Mouse (Mus musculus): ENCODE data around the gene Epb41l2.

DNA sequence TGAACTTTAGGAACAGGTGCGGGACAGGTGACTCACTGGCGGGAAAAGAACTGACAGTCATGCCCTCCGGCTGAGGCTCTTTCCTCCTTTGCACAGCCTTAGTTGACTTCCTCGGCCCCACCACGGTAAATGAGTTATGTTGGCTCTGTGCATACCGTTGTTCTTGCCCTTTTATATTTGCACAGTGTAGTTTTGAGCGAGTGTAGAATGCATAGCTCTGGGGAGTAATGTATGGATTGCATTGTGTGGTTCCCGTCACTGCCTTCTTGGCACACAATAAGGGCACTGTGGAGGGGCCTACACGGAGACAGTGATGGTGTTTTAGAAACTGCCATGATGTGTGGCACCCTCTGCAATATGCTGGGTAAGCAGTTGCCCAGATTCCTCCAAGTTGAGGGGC lies 93.6 kb downstream of the Epb41l2 start:
- no peak for TF ChIP-seq POLR2A (IDR thresholded peaks at IDR 0.05; ENCODE audit: borderline replicate concordance, insufficient read depth, low read length)
- no peak for TF ChIP-seq CTCF (IDR thresholded peaks at IDR 0.05; ENCODE audit: borderline replicate concordance, insufficient read depth, low read depth, low read length)
